Mouse (Mus musculus) gastrocnemius, postnatal 10 days (tissue): ENCODE measurements around the gene Mylk. TPM values are rescaled to one million over a fixed set of nuclear protein-coding genes. Genes with fewer than 3 reads are reported as not detected.

Source experiments
- DNase-seq: peaks from one replicate; pipeline ENCODE4 v3.0.0; 2021; ENCODE audit warnings: mixed read lengths
- total RNA-seq, 2 experiments: library from RNA; stranded (reverse); gene quantifications; 2 replicates each; pipeline ENCODE4 v1.2.3; 2021

Mylk gene
- total RNA-seq, 2 experiments from 2014 or later, result 33.0 to 38.8 TPM

- DNase-seq, result no peak
Observed at GRCm38 (mm10) chr16:34940363-34940762, 195.4 kb downstream of the Mylk start.

- DNase-seq, result no peak
Observed at GRCm38 (mm10) chr16:34941915-34942314, 196.9 kb downstream of the Mylk start.

GRCm38 (mm10) chr16:34946301-34946700 lies 201.3 kb downstream of the Mylk start:
- DNase-seq, result no peak

- DNase-seq, result no peak
Observed at GRCm38 (mm10) chr16:34950935-34951334, 205.9 kb downstream of the Mylk start.

- no peak for DNase-seq
Observed at GRCm38 (mm10) chr16:34952254-34952653, 207.2 kb downstream of the Mylk start.

- no peak for DNase-seq
Observed at GRCm38 (mm10) chr16:34952798-34953197, 207.8 kb downstream of the Mylk start.

- no peak for DNase-seq
Observed at GRCm38 (mm10) chr16:34953501-34953900, 208.5 kb downstream of the Mylk start.

GRCm38 (mm10) chr16:34957487-34958230 lies 212.6 kb downstream of the Mylk start:
- no peak for DNase-seq

- DNase-seq, result peak; percentile 68
Observed at GRCm38 (mm10) chr16:34958667-34959066, 213.7 kb downstream of the Mylk start.

- DNase-seq, result no peak
Observed at GRCm38 (mm10) chr16:34959261-34959660, 214.3 kb downstream of the Mylk start.

- no peak for DNase-seq
Observed at GRCm38 (mm10) chr16:34960243-34960642, 215.2 kb downstream of the Mylk start.

GRCm38 (mm10) chr16:34960866-34961582 lies 216.0 kb downstream of the Mylk start:
- DNase-seq, result no peak

- no peak for DNase-seq
Observed at GRCm38 (mm10) chr16:34962322-34962721, 217.3 kb downstream of the Mylk start.

- no peak for DNase-seq
Observed at GRCm38 (mm10) chr16:34963008-34963407, 218.0 kb downstream of the Mylk start.

- no peak for DNase-seq
Observed at GRCm38 (mm10) chr16:34966620-34967081, 221.6 kb downstream of the Mylk start.

GRCm38 (mm10) chr16:34967120-34967800 lies 222.2 kb downstream of the Mylk start:
- peak; percentile 65 for DNase-seq

GRCm38 (mm10) chr16:34968181-34968580 lies 223.2 kb downstream of the Mylk start:
- DNase-seq, result no peak

- no peak for DNase-seq
Observed at GRCm38 (mm10) chr16:34972471-34972870, 227.5 kb downstream of the Mylk start.

- DNase-seq, result no peak
Observed at GRCm38 (mm10) chr16:34975544-34975943, 230.5 kb downstream of the Mylk start.

- no peak for DNase-seq
Observed at GRCm38 (mm10) chr16:34976630-34977029, 231.6 kb downstream of the Mylk start.

GRCm38 (mm10) chr16:34978018-34978417 lies 233.0 kb downstream of the Mylk start:
- DNase-seq, result no peak

- DNase-seq, result no peak
Observed at GRCm38 (mm10) chr16:34981009-34981408, 236.0 kb downstream of the Mylk start.
